Mouse (Mus musculus): Measurements from ENCODE around the gene Got1.

DNA sequence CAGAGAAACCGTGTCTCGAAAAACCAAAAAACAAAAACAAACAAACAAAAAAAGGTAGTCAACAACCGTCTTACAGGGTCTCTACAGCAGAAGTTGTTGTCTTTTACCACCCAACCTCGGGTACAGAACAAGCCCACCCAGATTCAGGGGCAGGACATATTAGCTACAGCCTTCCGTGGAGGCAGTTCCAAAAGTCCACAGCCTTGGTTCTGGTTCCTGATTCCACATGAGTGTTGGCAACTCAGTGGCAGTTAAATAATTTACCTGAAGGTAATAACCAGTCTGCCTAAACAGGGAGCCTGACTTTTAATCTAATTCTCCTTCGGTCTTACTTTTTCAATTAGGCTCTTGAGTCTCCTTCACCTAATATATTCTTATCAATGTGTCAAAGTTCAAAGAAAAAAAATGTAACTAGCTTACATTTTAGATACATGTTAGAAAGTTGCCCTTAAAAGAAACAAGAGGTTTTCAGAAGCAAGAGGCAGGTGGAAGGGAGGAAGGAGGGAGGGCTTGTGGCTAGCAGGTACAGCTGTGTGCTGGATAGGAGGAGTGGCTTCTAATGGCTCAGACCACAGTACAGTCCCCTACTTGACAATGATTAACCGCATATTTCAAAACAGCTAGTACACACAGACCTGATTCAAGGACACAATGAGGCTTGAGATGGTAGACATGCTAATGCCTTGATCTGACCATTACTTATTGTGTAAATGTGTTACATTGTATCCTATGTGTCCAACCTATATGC is 60.7 kb downstream of the Got1 start:
- TF ChIP-seq CTCF (IDR thresholded peaks at IDR 0.05; ENCODE audit: low read depth): no peak
- no peak for TF ChIP-seq EP300 (IDR thresholded peaks at IDR 0.05; ENCODE audit: low read depth)
